Comparison of ENCODE assay signal across 8 mouse cellular contexts in the genomic region with DNA sequence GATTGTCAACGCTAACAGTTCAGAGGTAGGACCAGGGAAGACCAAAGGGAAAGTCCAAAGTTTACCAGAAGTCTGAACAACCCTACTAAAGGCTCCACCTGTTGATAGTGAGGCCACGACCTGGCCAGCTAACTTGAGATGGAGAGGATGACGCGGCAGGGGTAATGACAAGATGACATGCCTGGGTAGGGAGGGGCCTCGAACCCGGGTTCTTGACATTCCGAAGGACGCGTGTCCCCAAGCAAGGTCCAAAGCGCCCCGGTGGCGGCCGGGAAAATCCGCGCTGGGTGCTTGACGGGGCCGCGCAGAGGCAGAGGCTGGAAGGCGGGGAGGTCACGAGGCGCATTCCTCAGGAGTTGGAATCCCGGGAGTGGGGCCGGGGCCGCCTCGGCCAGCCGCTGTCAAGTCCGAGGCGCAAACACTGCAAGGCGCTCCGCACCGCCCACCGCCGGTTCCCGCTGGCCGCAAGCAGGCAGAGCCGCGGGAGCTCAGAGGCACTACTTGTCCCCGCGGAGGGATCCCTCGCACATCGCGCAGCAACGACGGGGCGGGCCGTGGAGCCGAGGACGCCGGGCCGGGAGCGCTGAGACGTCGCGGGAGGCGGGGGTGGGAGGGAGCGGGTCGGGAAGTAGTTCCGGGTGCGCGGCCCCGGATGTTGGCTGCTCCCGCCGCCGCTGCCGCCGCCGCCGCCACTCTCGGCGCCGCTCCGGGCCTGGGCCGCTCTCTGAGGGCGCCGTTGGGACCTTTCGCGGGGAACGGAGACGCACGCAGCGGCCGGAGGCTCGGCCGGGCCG. TPM values are rescaled to one million over a fixed set of nuclear protein-coding genes. Genes with fewer than 3 reads are reported as not detected.
DNase-seq lines count a peak whose midpoint lies in the region; ATAC-seq and TF ChIP-seq lines count a peak whose summit lies in the region.

Frg2f1 (minus strand) TSS at position 499 of the 794 bp plus-strand sequence.

- peak within 1 kb of the TSS; percentile 77 for H3K4me2 ChIP-seq in forebrain, embryonic 12.5 days
- H3K4me2 ChIP-seq in heart, postnatal 0 days (ENCODE audit: low read depth, low read length) = peak within 1 kb of the TSS; percentile 96
- H3K4me2 ChIP-seq in liver, embryonic 16.5 days (ENCODE audit: low read depth, low read length) = peak within 1 kb of the TSS; percentile 90
- H3K4me2 ChIP-seq in neural tube, embryonic 13.5 days = peak within 1 kb of the TSS; percentile 82

- TF ChIP-seq CTCF in E14TG2a.4 (conservative IDR thresholded peaks at IDR 0.05; ENCODE audit: low read length) = no peak
- 0 out of 2 replicates have a peak, but pooled peaks have one; percentile 3 for TF ChIP-seq CTCF in heart, postnatal 0 days (IDR thresholded peaks at IDR 0.05; ENCODE audit: low read depth)
- TF ChIP-seq CTCF in testis, adult 2 months (IDR thresholded peaks at IDR 0.05; ENCODE audit: control insufficient read depth, insufficient read depth, insufficient replicate concordance, low read depth, low read length) = no peak

- H3K4me1 ChIP-seq in E14TG2a.4 (replicated peaks; ENCODE audit: low read depth, low read length) = peaks cover 33% of the 10 kb centered on the region
- peaks cover 21% of the 10 kb centered on the region for H3K4me1 ChIP-seq in forebrain, embryonic 12.5 days
- H3K4me1 ChIP-seq in heart, postnatal 0 days (ENCODE audit: control insufficient read depth, insufficient read depth) = peaks cover 24% of the 10 kb centered on the region; the same call in 1 of the 2 replicates
- peaks cover 18% of the 10 kb centered on the region for H3K4me1 ChIP-seq in liver, embryonic 16.5 days (ENCODE audit: control insufficient read depth, low read depth, low read length)
- H3K4me1 ChIP-seq in neural tube, embryonic 13.5 days (replicated peaks) = peaks cover 32% of the 10 kb centered on the region
- H3K4me1 ChIP-seq in testis, adult 2 months (ENCODE audit: control insufficient read depth, insufficient read depth, low read length) = peaks cover 3% of the 10 kb centered on the region; the same call in 1 of the 2 replicates

- peak; percentile 48 for TF ChIP-seq POLR2A in testis, adult 2 months (IDR thresholded peaks at IDR 0.05; ENCODE audit: control insufficient read depth, low read depth, low read length)

- peak within 1 kb of the TSS; percentile 97 for H3K9ac ChIP-seq in forebrain, embryonic 12.5 days
- H3K9ac ChIP-seq in heart, postnatal 0 days (replicated peaks; ENCODE audit: low read depth, low read length) = peak within 1 kb of the TSS; percentile 97
- H3K9ac ChIP-seq in liver, embryonic 16.5 days (ENCODE audit: low read depth, low read length) = peak within 1 kb of the TSS; percentile 93
- H3K9ac ChIP-seq in neural tube, embryonic 13.5 days = peak within 1 kb of the TSS; percentile 96

- H3K27me3 ChIP-seq in E14TG2a.4 (ENCODE audit: insufficient read depth, low read length) = peaks cover 4% of the 10 kb centered on the region; the same call in 1 of the 2 replicates
- no peaks in the 10 kb centered on the region for H3K27me3 ChIP-seq in forebrain, embryonic 12.5 days
- H3K27me3 ChIP-seq in heart, postnatal 0 days (ENCODE audit: control insufficient read depth, insufficient read depth, low read length) = no peaks in the 10 kb centered on the region
- H3K27me3 ChIP-seq in liver, embryonic 16.5 days (ENCODE audit: control insufficient read depth, insufficient read depth, low read depth, low read length) = no peaks in the 10 kb centered on the region
- H3K27me3 ChIP-seq in neural tube, embryonic 13.5 days = no peaks in the 10 kb centered on the region
- no peaks in the 10 kb centered on the region for H3K27me3 ChIP-seq in testis, adult 2 months (ENCODE audit: control insufficient read depth, insufficient read depth, low read length)

- DNase-seq in c-Kit-positive CD71-positive TER-119-positive erythroid progenitor cells, embryonic 14.5 days (ENCODE audit: low spot score) = peak; percentile 86
- DNase-seq in heart, postnatal 0 days (ENCODE audit: low spot score) = peak; percentile 89
- peak; percentile 98 to 99 for DNase-seq in kidney, postnatal 4 days

- peak within 1 kb of the TSS; percentile 99 for H3K27ac ChIP-seq in forebrain, embryonic 12.5 days
- peak within 1 kb of the TSS; percentile 97 for H3K27ac ChIP-seq in heart, postnatal 0 days (ENCODE audit: low read depth)
- peak within 1 kb of the TSS; percentile 91 for H3K27ac ChIP-seq in liver, embryonic 16.5 days (ENCODE audit: low read length)
- peak within 1 kb of the TSS; percentile 98 for H3K27ac ChIP-seq in neural tube, embryonic 13.5 days (replicated peaks)
- H3K27ac ChIP-seq in testis, adult 2 months (ENCODE audit: control insufficient read depth, insufficient read depth, low read depth, low read length) = peak within 1 kb of the TSS; percentile 91

- H3K36me3 ChIP-seq in E14TG2a.4 (ENCODE audit: insufficient read depth, low read length) = no peaks in the 10 kb centered on the region
- H3K36me3 ChIP-seq in forebrain, embryonic 12.5 days (replicated peaks) = no peaks in the 10 kb centered on the region
- H3K36me3 ChIP-seq in heart, postnatal 0 days (replicated peaks; ENCODE audit: control insufficient read depth, insufficient read depth, low read length) = no peaks in the 10 kb centered on the region
- H3K36me3 ChIP-seq in liver, embryonic 16.5 days (ENCODE audit: control insufficient read depth, insufficient read depth) = no peaks in the 10 kb centered on the region
- H3K36me3 ChIP-seq in neural tube, embryonic 13.5 days = no peaks in the 10 kb centered on the region
- no peaks in the 10 kb centered on the region for H3K36me3 ChIP-seq in testis, adult 2 months (ENCODE audit: control insufficient read depth, insufficient read depth, low read length)

- H3K9me3 ChIP-seq in E14TG2a.4 (ENCODE audit: low read length) = no peaks in the 10 kb centered on the region
- no peaks in the 10 kb centered on the region for H3K9me3 ChIP-seq in forebrain, embryonic 12.5 days
- no peaks in the 10 kb centered on the region for H3K9me3 ChIP-seq in heart, postnatal 0 days (replicated peaks; ENCODE audit: control insufficient read depth, low read length)
- H3K9me3 ChIP-seq in liver, embryonic 16.5 days (replicated peaks; ENCODE audit: control insufficient read depth, low read length) = no peaks in the 10 kb centered on the region
- H3K9me3 ChIP-seq in neural tube, embryonic 13.5 days = no peaks in the 10 kb centered on the region

- peak; percentile 95 for TF ChIP-seq EP300 in heart, postnatal 0 days (IDR thresholded peaks at IDR 0.05; ENCODE audit: low read depth)

- H3K4me3 ChIP-seq in E14TG2a.4 (replicated peaks; ENCODE audit: low read length) = peak within 1 kb of the TSS; percentile 95
- H3K4me3 ChIP-seq in forebrain, embryonic 12.5 days (replicated peaks) = peak within 1 kb of the TSS; percentile 87
- peak within 1 kb of the TSS; percentile 95 for H3K4me3 ChIP-seq in heart, postnatal 0 days (ENCODE audit: low read depth, low read length)
- peak within 1 kb of the TSS; percentile 92 for H3K4me3 ChIP-seq in liver, embryonic 16.5 days (ENCODE audit: low read depth, low read length)
- H3K4me3 ChIP-seq in neural tube, embryonic 13.5 days = peak within 1 kb of the TSS; percentile 97
- H3K4me3 ChIP-seq in testis, adult 2 months (ENCODE audit: control insufficient read depth, low read depth, low read length) = peak within 1 kb of the TSS; percentile 98

- peak; percentile 95 for ATAC-seq in forebrain, embryonic 12.5 days (ENCODE audit: low FRiP score)
- ATAC-seq in heart, postnatal 0 days (ENCODE audit: insufficient read depth, low read depth) = peak; percentile 93
- peak; percentile 95 for ATAC-seq in liver, embryonic 16.5 days (ENCODE audit: low read depth)
- ATAC-seq in neural tube, embryonic 13.5 days (ENCODE audit: low read depth) = peak; percentile 91

- WGBS in forebrain, embryonic 12.5 days = under 1% methylated on average over 81 of the region's 85 CpGs
- WGBS in heart, postnatal 0 days = 1% methylated on average over 52 of the region's 85 CpGs
- WGBS in liver, embryonic 16.5 days (ENCODE audit: insufficient replicate concordance) = under 1% methylated on average over 58 of the region's 85 CpGs
- WGBS in neural tube, embryonic 13.5 days = under 1% methylated on average over 70 of the region's 85 CpGs

RNA-seq across cellular contexts. Expression of gene Frg2f1, which starts in this region (rescaled TPM):
- polyA plus RNA-seq in forebrain, embryonic 12.5 days (2016; fragmentation: Nextera tagmentation; extraction: Ambion mirVana) = 3.1 and 4.4 TPM in 2 replicates
- 3.6 and 6.7 TPM in 2 replicates for total RNA-seq in heart, postnatal 0 days (2014; rRNA removed; ENCODE audit: low replicate concordance)
- polyA plus RNA-seq in heart, postnatal 0 days (2015; fragmentation: Nextera tagmentation; extraction: Ambion mirVana) = 4.7 and 6.5 TPM in 2 replicates
- polyA plus RNA-seq in liver, embryonic 16.5 days (2015; fragmentation: Nextera tagmentation; extraction: Ambion mirVana) = 1.3 and 1.4 TPM in 2 replicates
- polyA plus RNA-seq in neural tube, embryonic 13.5 days (2015; fragmentation: Nextera tagmentation; extraction: Ambion mirVana) = 5.4 and 7.2 TPM in 2 replicates
- 10.3 and 12.0 TPM in 2 replicates for polyA plus RNA-seq in testis, adult 2 months (2012; rRNA removed)

Comparison
In these comparisons a context has a peak if more than half of its experiments do, and no peak if none do; other contexts are left out.
1. Peak in every context shown above with its lines: DNase-seq, ATAC-seq, H3K4me3 ChIP-seq and H3K27ac ChIP-seq.